Mouse (Mus musculus) limb, embryonic 15.5 days (tissue): ENCODE data around the gene Supt16. TPM values are rescaled to one million over a fixed set of nuclear protein-coding genes. Genes with fewer than 3 reads are reported as not detected.

ENCODE experiments used
- polyA plus RNA-seq: library from polyadenylated mRNA; unstranded; fragments of >200 nt; fragmentation: Nextera tagmentation; extraction: Ambion mirVana; gene quantifications from 2 replicates; pipeline ENCODE4 v1.2.1, GENCODE M21; 2015

Supt16 gene
- polyA plus RNA-seq, 1 experiment from 2014 or later: 51.4 TPM

Other genes with a start within 250 kb of the Supt16 start
- 126 and 149 TPM in 2 replicates for gene Arhgef40, start 212.7 kb downstream of the Supt16 start, polyA plus RNA-seq
- 0.29 and 0.37 TPM in 2 replicates for gene Tmem253, start 181.8 kb downstream of the Supt16 start, polyA plus RNA-seq
- 26.7 and 27.5 TPM in 2 replicates for gene Zfp219, start 176.7 kb downstream of the Supt16 start, polyA plus RNA-seq
- gene Olfr221, start 155.0 kb downstream of the Supt16 start, polyA plus RNA-seq: not detected in 2 replicates
- 520 and 558 TPM in 2 replicates for gene Hnrnpc, start 93.4 kb downstream of the Supt16 start, polyA plus RNA-seq
- gene Rpgrip1, start 86.7 kb downstream of the Supt16 start, polyA plus RNA-seq: 55.9 and 59.3 TPM in 2 replicates
- gene Chd8, start 60.4 kb upstream of the Supt16 start, polyA plus RNA-seq: 27.5 and 31.9 TPM in 2 replicates
- gene Tox4, start 81.7 kb upstream of the Supt16 start, polyA plus RNA-seq: 41.8 and 45.8 TPM in 2 replicates
- gene Rab2b, start 82.1 kb upstream of the Supt16 start, polyA plus RNA-seq: 24.0 and 25.0 TPM in 2 replicates
- 36.6 and 41.6 TPM in 2 replicates for gene Mettl3, start 107.7 kb upstream of the Supt16 start, polyA plus RNA-seq
- 13.3 and 15.2 TPM in 2 replicates for gene Sall2, start 131.3 kb upstream of the Supt16 start, polyA plus RNA-seq
- gene Olfr1513, start 159.0 kb upstream of the Supt16 start, polyA plus RNA-seq: not detected in 2 replicates
- gene Olfr1512, start 181.8 kb upstream of the Supt16 start, polyA plus RNA-seq: not detected in 2 replicates
- not detected in 2 replicates for gene Olfr1511, start 200.0 kb upstream of the Supt16 start, polyA plus RNA-seq
- gene Olfr1510, start 217.0 kb upstream of the Supt16 start, polyA plus RNA-seq: not detected in 2 replicates
- gene Olfr1509, start 245.6 kb upstream of the Supt16 start, polyA plus RNA-seq: not detected in 2 replicates